Mouse (Mus musculus) thymus, postnatal 0 days (tissue): ENCODE measurements around the gene Tbc1d21. TPM values are rescaled to one million over a fixed set of nuclear protein-coding genes. Genes with fewer than 3 reads are reported as not detected.
A peak's percentile ranks its signal among the peaks of the same experiment; 100 is the strongest.

Source experiments
- DNase-seq: peaks from one replicate; pipeline ENCODE4 v3.0.0-alpha.2; 2015; ENCODE audit warnings: low spot score
- polyA plus RNA-seq: library from polyadenylated mRNA; unstranded; fragments of >200 nt; fragmentation: Nextera tagmentation; extraction: Ambion mirVana; gene quantifications from 2 replicates; pipeline ENCODE4 v1.2.1, GENCODE M21; 2015

Tbc1d21 gene
- not detected in 2 replicates for polyA plus RNA-seq

- DNase-seq = no peak
Measured at GRCm38 (mm10) chr9:58370355-58370754, at the start of gene Tbc1d21. Gene Tbc1d21, minus strand, starts transcription at chr9:58370455.

GRCm38 (mm10) chr9:58411556-58411955 lies 41.3 kb upstream of the Tbc1d21 start:
- DNase-seq = no peak

GRCm38 (mm10) chr9:58410057-58410735 lies 39.9 kb upstream of the Tbc1d21 start:
- DNase-seq = no peak

GRCm38 (mm10) chr9:58409247-58409646 lies 39.0 kb upstream of the Tbc1d21 start:
- DNase-seq = no peak

- no peak for DNase-seq
Measured at GRCm38 (mm10) chr9:58404412-58404811, 34.2 kb upstream of the Tbc1d21 start.

- DNase-seq = no peak
Measured at GRCm38 (mm10) chr9:58401371-58402082, 31.3 kb upstream of the Tbc1d21 start.

GRCm38 (mm10) chr9:58399609-58400008 lies 29.4 kb upstream of the Tbc1d21 start:
- no peak for DNase-seq

- DNase-seq = no peak
Measured at GRCm38 (mm10) chr9:58394605-58395004, 24.4 kb upstream of the Tbc1d21 start.

- no peak for DNase-seq
Measured at GRCm38 (mm10) chr9:58393875-58394274, 23.6 kb upstream of the Tbc1d21 start.

GRCm38 (mm10) chr9:58388381-58388780 lies 18.1 kb upstream of the Tbc1d21 start:
- DNase-seq = no peak

GRCm38 (mm10) chr9:58378878-58379277 lies 8.6 kb upstream of the Tbc1d21 start:
- no peak for DNase-seq

GRCm38 (mm10) chr9:58373912-58374431 lies 3.7 kb upstream of the Tbc1d21 start:
- no peak for DNase-seq

- no peak for DNase-seq
Measured at GRCm38 (mm10) chr9:58371914-58372313, 1.7 kb upstream of the Tbc1d21 start.

GRCm38 (mm10) chr9:58369644-58370043 lies 611 bp downstream of the Tbc1d21 start:
- peak; percentile 23 for DNase-seq

- no peak for DNase-seq
Measured at GRCm38 (mm10) chr9:58364325-58364724, 5.9 kb downstream of the Tbc1d21 start.

- DNase-seq = no peak
Measured at GRCm38 (mm10) chr9:58361956-58362355, 8.3 kb downstream of the Tbc1d21 start.

- DNase-seq = no peak
Measured at GRCm38 (mm10) chr9:58361373-58361772, 8.9 kb downstream of the Tbc1d21 start.

GRCm38 (mm10) chr9:58355262-58356050 lies 14.8 kb downstream of the Tbc1d21 start:
- DNase-seq = no peak

- no peak for DNase-seq
Measured at GRCm38 (mm10) chr9:58354701-58355100, 15.6 kb downstream of the Tbc1d21 start.

- no peak for DNase-seq
Measured at GRCm38 (mm10) chr9:58353224-58353623, 17.0 kb downstream of the Tbc1d21 start.

GRCm38 (mm10) chr9:58347795-58348194 lies 22.5 kb downstream of the Tbc1d21 start:
- no peak for DNase-seq

- DNase-seq = no peak
Measured at GRCm38 (mm10) chr9:58346498-58346897, 23.8 kb downstream of the Tbc1d21 start.
